Mouse (Mus musculus): ENCODE measurements around the gene Cga.
A peak's percentile ranks its signal among the peaks of the same experiment; 100 is the strongest.

Cga gene

DNA sequence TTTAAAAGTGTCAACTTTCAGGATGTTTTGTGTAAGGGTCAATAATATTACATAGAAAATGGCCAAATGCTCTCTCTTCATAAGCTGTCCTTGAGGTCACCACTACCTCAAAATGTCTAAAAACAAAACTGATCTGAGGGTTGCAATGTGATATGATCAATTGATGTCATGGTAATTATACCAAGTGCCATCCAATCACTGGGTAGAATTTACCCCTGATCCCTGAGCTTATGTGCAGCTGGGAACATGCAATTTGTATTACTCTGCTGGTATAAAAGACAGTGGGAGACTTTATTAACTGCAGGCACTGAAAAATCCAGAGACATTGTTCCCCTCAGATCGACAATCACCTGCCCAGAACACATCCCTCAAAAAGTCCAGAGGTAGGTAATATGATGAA lies at the start of gene Cga:
Gene Cga, plus strand, starts transcription at position 301 of the 400 bp plus-strand sequence.
- no peak for DNase-seq (ENCODE audit: low spot score in 2 of 2)

GRCm38 (mm10) chr4:34843839-34844238 lies 49.7 kb upstream of the Cga start:
- DNase-seq (ENCODE audit: low spot score in 2 of 2) = no peak

DNA sequence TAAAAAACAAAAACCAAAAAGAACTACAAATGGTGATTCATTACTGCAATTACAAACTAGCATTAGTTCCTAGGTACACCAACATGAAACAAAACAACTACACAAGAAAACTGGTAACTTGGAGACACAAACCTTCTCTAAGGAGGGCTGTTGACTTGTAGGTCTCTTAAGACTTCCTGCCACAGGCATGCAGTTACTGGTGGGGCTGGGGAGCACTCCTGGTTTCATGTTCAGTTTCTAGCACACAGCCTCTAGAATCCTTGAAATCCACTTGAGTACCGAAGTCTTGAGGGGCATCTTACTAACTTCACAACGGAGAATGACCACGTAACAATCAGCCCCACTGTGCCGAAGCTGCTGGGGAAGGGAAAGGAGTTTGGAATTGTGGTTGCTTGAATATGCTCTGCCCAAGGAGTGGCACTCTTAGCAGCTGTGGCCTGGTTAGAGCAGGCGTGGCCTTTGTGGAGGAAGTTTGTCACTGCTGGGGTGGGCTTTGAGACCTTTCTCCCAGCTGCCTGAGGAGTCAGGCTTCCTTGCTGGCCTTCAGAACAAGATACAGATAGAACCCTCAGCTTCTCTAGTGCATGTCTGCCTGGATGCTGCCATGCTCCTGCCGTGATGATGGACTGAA lies 45.8 kb upstream of the Cga start:
- DNase-seq (ENCODE audit: low spot score in 2 of 2) = no peak

DNA sequence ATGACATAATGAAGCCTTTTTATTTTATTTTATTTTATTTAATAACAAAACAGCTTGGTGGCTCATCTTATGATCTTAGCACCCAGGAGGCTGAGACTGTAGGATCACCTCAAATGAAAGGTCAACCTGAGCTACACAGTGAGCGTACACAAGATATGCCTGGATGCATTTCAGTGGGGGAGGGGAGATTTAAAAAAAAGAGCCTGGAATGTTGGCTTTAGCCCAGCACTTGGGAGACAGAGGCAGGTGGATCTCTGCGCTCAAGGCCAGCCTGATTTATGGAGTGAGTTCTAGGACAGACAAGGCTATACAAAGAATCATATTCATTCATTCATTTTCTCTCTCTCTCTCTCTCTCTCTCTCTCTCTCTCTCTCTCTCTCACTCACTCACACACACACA lies 43.4 kb upstream of the Cga start:
- DNase-seq (ENCODE audit: low spot score in 2 of 2) = no peak

DNA sequence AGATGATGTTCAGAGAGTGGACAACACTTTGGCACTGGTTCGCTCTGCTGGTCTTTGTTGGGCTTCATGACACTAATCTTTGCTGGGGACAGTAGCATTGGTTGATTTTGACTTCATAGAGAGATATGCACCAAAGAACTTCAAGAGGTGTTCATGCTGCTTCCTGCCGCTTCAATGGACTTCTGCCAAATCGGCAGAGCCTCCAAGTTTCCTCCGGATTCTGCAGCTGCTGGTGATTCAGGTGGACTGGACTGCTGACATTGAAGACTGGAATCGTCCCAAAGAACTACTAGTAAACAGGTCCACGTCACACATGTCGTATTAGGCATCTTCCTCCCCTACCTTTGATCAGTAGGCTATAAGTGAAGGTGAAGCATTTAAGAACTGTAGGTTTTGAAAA lies 41.5 kb upstream of the Cga start:
- DNase-seq (ENCODE audit: low spot score in 2 of 2) = no peak

DNA sequence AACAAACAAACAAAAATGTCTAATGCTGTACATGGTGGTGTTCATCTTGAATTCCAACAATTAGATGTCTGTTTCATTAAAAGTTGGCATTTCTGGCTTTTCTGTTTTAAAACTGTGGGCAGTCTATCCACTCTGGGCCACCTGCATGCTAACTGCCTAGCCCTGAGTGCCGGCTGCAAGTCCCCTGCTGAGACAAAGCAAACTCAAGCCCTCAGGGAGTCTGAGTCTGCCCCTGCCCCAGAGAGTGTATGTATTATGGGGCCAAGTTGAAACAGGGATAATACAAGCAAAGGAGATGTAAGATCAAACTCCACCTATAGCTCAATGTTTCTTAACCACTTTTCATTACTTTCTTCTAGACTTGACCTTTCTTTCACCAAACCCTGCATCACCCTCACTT lies 37.6 kb upstream of the Cga start:
- no peak for DNase-seq (ENCODE audit: low spot score in 2 of 2)

DNA sequence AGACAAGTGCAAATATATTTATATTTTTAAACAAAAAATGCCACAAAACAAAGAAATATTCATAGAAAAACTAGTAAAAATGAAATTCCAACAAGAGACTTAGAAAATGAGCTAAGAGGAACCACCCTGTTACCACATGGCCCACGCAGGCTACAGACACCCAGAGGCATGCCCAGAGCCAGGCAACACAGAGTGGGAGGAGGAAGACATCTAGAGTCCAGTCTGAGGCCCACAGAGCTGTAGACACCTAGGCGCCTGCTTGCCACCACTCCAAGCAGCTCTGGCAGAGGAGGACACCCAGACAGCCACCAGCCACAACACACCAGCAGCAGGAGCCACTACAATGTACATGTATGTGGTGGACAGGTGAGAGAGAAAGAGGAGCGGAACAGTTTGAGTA lies 34.7 kb upstream of the Cga start:
- DNase-seq (ENCODE audit: low spot score in 2 of 2) = no peak

GRCm38 (mm10) chr4:34859416-34859815 lies 34.2 kb upstream of the Cga start:
- DNase-seq (ENCODE audit: low spot score in 2 of 2) = no peak

- DNase-seq (ENCODE audit: low spot score in 2 of 2) = no peak
Observed at GRCm38 (mm10) chr4:34861438-34861837, 32.1 kb upstream of the Cga start.

DNA sequence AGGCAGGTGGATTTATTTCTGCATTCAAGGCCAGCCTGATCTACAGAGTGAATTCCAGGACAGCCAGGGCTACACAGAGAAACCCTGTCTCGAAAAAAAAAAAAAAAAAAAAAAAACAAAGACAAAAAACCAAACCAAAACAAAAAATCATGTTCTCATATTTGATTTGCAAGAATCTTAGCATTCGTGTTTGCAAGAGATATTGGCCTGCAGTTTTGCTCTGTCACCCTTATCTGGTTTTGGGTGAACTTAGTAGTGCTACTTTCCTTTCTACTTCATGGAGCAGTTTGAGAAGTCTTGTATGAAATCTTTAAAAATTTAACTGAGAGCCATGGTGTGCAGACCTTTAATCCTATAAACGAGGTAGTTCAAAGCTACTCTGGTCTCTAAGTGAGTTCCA lies 23.8 kb upstream of the Cga start:
- DNase-seq (ENCODE audit: low spot score in 2 of 2) = no peak

DNA sequence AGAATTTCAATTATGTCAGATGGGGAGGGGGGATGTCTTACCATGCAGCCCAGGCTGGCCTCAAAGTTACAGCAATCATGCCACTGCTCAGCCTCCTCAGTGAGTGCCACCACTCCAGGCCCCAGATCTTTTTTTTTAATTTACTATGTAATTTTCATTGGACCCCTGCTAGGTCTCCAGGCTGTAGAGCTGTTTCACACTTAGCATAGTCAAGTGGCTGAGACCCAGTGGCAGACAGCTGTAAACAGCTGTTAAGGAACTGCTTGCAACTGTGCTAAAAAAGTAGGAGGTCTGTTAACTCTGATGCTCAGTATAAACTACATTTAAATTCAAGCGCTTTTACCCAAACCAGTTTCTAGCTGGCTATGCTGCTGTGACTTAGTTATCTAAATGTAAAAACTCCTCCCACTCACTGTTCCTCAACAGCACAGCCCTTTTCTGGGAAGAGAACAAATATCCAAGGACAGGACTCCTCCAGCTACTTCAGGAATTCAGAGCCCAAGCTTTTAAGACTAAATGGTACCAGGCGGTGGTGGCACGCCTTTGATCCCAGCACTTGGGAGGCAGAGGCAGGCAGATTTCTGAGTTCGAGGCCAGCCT lies 20.6 kb upstream of the Cga start:
- no peak for DNase-seq (ENCODE audit: low spot score in 2 of 2)

DNA sequence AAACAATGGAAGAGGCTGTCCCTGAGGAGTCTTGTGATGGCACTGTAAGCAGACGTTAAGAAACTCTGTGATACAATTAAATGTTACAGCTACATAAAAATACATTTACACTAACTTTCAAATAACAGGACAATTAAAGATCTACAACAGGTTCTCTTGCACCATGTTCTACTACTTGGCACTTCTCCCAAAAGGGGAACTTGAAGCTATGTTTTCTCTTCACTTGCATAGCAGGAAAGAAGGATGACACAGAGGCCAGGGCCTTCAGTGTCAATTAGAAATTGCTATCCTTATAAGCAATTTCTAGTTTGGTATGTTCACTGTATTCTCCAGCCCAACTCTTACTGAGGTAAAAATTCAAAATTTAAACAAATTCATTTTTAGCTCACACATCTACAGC lies 19.3 kb upstream of the Cga start:
- no peak for DNase-seq (ENCODE audit: low spot score in 2 of 2)

DNA sequence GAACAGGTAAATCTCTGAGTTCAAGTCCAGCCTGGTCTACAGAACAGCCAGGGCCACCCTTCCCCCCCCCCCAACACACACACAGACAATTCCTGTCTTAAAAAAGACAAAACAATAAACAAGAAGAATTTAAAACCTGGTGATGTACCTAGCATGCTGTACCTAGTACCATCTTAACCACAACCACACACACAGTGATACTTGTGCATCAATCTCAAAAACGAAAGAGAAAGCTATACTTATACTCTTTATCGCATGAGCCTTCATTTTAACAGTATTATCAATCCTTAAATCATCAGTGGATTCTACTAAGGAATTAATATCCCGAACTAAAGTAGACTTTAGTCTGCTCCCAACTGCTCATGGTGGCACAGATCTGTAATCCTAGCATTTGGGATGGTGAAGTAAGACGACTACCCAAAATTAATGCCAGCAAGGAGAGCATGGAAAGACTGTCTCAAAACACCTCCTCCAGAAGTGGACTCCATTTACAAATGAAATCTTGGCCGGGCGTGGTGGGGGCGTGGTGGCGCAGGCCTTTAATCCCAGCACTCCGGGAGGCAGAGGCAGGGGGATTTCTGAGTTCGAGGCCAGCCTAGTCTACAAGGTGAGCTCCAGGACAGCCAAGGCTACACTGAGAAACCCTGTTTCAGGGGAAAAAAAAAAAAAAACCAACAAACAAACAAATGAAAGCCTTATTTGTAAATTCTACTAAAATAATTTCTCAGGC lies 12.5 kb upstream of the Cga start:
- no peak for DNase-seq (ENCODE audit: low spot score in 2 of 2)

- no peak for DNase-seq (ENCODE audit: low spot score in 2 of 2)
Observed at GRCm38 (mm10) chr4:34881851-34882250, 11.7 kb upstream of the Cga start.

- DNase-seq (ENCODE audit: low spot score in 2 of 2) = peak; percentile 72
Observed at GRCm38 (mm10) chr4:34882291-34882769, 11.2 kb upstream of the Cga start.

- DNase-seq (ENCODE audit: low spot score in 2 of 2) = peak; percentile 93 to 94
Observed at GRCm38 (mm10) chr4:34882818-34883217, 10.8 kb upstream of the Cga start, which contains the start of gene Zfp292. Gene Zfp292, minus strand, starts transcription at chr4:34882960.

DNA sequence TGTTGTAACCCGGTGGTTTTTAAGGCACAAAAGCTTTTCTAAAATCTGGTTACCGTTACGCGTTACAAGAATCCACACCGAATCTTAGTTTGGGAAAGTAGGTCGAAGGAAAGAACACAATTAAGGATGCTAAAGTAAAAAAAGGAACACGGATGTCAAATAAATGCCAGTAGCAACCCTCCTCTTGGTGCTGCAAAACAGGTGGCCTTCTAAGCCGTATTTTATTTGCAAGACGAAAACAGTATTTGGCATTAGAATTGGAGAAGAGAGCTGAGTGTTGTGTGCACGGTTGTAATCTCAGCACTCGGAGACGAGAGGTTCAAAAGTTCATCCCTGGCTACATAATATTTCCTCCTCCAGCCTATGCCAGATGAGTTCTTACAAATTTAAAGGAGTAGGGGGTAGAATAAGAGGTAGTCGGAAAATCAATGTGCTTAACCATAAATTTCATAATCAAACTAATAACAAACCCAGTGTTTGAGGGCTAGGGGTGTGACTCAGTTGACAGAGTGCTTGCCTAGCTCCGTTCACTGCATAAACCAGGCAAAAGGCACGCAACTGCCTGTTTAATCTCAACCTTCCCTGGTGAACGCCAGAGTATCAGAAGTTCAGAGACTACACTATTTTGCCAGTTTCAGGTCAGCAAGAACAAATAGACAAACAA lies 10.1 kb upstream of the Cga start:
- DNase-seq (ENCODE audit: low spot score in 2 of 2) = no peak

DNA sequence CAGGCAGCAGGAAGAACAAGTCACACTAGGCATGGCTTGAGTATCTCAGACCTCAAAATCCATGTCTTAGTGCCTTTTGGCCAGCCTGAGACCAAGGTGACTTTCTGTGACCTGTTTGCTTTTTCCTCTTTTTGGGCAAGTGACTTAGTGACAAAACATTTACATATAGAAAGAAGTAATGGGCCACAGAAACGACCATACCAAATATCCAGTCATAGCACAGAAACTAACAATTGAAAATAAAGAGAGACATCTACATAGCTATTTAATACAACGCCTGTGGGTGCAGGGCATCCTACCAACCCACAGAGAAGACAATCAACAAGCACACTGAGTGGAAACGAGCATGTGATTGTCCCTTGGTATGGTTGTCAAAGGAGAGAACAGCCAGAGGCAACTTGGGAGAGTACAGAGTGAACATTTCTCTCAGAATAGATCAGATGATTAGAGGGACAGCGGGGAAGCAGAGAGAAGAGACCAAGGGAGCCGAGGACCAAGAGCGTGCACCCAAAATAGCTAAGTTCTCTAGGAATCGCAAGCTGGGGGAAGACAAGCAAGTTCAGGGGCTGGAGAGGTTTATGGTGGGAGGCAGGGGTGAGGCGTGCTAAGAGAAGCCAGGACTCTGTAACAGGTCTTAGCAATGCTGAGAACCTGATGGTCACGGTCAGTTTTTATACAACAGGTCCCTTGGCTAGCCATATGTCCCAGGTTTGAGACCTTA lies 7.8 kb upstream of the Cga start:
- no peak for DNase-seq (ENCODE audit: low spot score in 2 of 2)

- peak; percentile 83 to 86 for DNase-seq (ENCODE audit: low spot score in 2 of 2)
Observed at GRCm38 (mm10) chr4:34886490-34887111, 7.0 kb upstream of the Cga start.

GRCm38 (mm10) chr4:34887295-34887694 lies 6.3 kb upstream of the Cga start:
- no peak for DNase-seq (ENCODE audit: low spot score in 2 of 2)

- DNase-seq (ENCODE audit: low spot score in 2 of 2) = no peak
Observed at GRCm38 (mm10) chr4:34889101-34889811, 4.3 kb upstream of the Cga start.
